ENCODE assay signal across 7 mouse cellular contexts in genomic region chr15:80173001-80173771, GRCm38 (mm10). TPM values are rescaled to one million over a fixed set of nuclear protein-coding genes. Genes with fewer than 3 reads are reported as not detected.
DNase-seq lines count a peak whose midpoint lies in the region; ATAC-seq lines count a peak whose summit lies in the region.

TSS of gene Mgat3 (plus strand) at chr15:80173721.

- 4% methylated on average over 61 of the region's 85 CpGs for WGBS in embryonic facial prominence, embryonic 12.5 days
- WGBS in hindbrain, embryonic 16.5 days, result 4% methylated on average over 32 of the region's 85 CpGs
- WGBS in midbrain, embryonic 16.5 days, result 4% methylated on average over 36 of the region's 85 CpGs

- peak within 1 kb of the TSS; percentile 97 for H3K4me3 ChIP-seq in embryonic facial prominence, embryonic 12.5 days
- H3K4me3 ChIP-seq in hindbrain, embryonic 16.5 days (ENCODE audit: low read length), result peak within 1 kb of the TSS; percentile 94
- peak within 1 kb of the TSS; percentile 95 for H3K4me3 ChIP-seq in midbrain, embryonic 16.5 days (ENCODE audit: low read depth, low read length)

- H3K27me3 ChIP-seq in embryonic facial prominence, embryonic 12.5 days, result no peaks in the 10 kb centered on the region
- H3K27me3 ChIP-seq in hindbrain, embryonic 16.5 days (replicated peaks; ENCODE audit: control insufficient read depth, insufficient read depth, low read length), result no peaks in the 10 kb centered on the region
- no peaks in the 10 kb centered on the region for H3K27me3 ChIP-seq in midbrain, embryonic 16.5 days (ENCODE audit: control insufficient read depth, insufficient read depth, low read depth, low read length)

- peaks cover 34% of the 10 kb centered on the region for H3K4me1 ChIP-seq in embryonic facial prominence, embryonic 12.5 days
- peaks cover 24% of the 10 kb centered on the region for H3K4me1 ChIP-seq in hindbrain, embryonic 16.5 days (ENCODE audit: control insufficient read depth, insufficient read depth, low read depth, low read length)
- H3K4me1 ChIP-seq in midbrain, embryonic 16.5 days (ENCODE audit: control insufficient read depth, insufficient read depth, low read length), result peaks cover 24% of the 10 kb centered on the region

- peak; percentile 62 for ATAC-seq in embryonic facial prominence, embryonic 12.5 days (ENCODE audit: insufficient number of reproducible peaks, insufficient read depth, low FRiP score, low TSS enrichment)
- ATAC-seq in hindbrain, embryonic 16.5 days, result peak; percentile 83
- ATAC-seq in midbrain, embryonic 16.5 days, result peak; percentile 82
- ATAC-seq in activated CD4-positive, CD25-positive, alpha-beta regulatory T cell, adult 4 months, result no peak

- H3K9me3 ChIP-seq in embryonic facial prominence, embryonic 12.5 days, result no peaks in the 10 kb centered on the region
- no peaks in the 10 kb centered on the region for H3K9me3 ChIP-seq in hindbrain, embryonic 16.5 days (ENCODE audit: control insufficient read depth, low read length)
- H3K9me3 ChIP-seq in midbrain, embryonic 16.5 days (replicated peaks; ENCODE audit: control insufficient read depth, low read length, poor library complexity, severe bottlenecking), result no peaks in the 10 kb centered on the region

- intact Hi-C loops in left cerebral cortex, postnatal 14 days (cut with DNase I), result no loop called here

- peak within 1 kb of the TSS; percentile 98 for H3K9ac ChIP-seq in embryonic facial prominence, embryonic 12.5 days
- H3K9ac ChIP-seq in hindbrain, embryonic 16.5 days (ENCODE audit: low read depth, low read length), result peak within 1 kb of the TSS; percentile 98
- peak within 1 kb of the TSS; percentile 100 for H3K9ac ChIP-seq in midbrain, embryonic 16.5 days (ENCODE audit: low read depth, low read length)

- H3K4me2 ChIP-seq in embryonic facial prominence, embryonic 12.5 days (replicated peaks), result peak within 1 kb of the TSS; percentile 80
- peak within 1 kb of the TSS; percentile 77 for H3K4me2 ChIP-seq in hindbrain, embryonic 16.5 days (ENCODE audit: low read length)
- peak within 1 kb of the TSS; percentile 78 for H3K4me2 ChIP-seq in midbrain, embryonic 16.5 days (ENCODE audit: low read length)

- peak; percentile 83 for DNase-seq in MN1 (ENCODE audit: low spot score)
- peak; percentile 47 for DNase-seq in adrenal gland, adult 2 months
- DNase-seq in left cerebral cortex, postnatal 14 days (ENCODE audit: low spot score in 2 of 2), result peak; percentile 50 to 58

- H3K36me3 ChIP-seq in embryonic facial prominence, embryonic 12.5 days, result no peaks in the 10 kb centered on the region
- no peaks in the 10 kb centered on the region for H3K36me3 ChIP-seq in hindbrain, embryonic 16.5 days (ENCODE audit: control insufficient read depth, insufficient read depth, low read length)
- H3K36me3 ChIP-seq in midbrain, embryonic 16.5 days (ENCODE audit: control insufficient read depth, insufficient read depth, low read length), result no peaks in the 10 kb centered on the region

- H3K27ac ChIP-seq in embryonic facial prominence, embryonic 12.5 days, result peak within 1 kb of the TSS; percentile 92
- peak within 1 kb of the TSS; percentile 95 for H3K27ac ChIP-seq in hindbrain, embryonic 16.5 days (ENCODE audit: low read depth, low read length)
- peak within 1 kb of the TSS; percentile 89 for H3K27ac ChIP-seq in midbrain, embryonic 16.5 days (ENCODE audit: low read length)

RNA-seq across cellular contexts. Expression of gene Mgat3, which starts in this region (rescaled TPM):
- 10 to 100 TPM in 1 of 2 experiments, 1 to 10 TPM in 1; 7.6 to 12.4 TPM for total RNA-seq in adrenal gland, adult 2 months (2021)
- polyA plus RNA-seq in adrenal gland, adult 2 months (2012; rRNA removed), result 8.1 and 8.2 TPM in 2 replicates
- polyA plus RNA-seq in embryonic facial prominence, embryonic 12.5 days (2016; fragmentation: Nextera tagmentation; extraction: Ambion mirVana), result 10.5 and 11.7 TPM in 2 replicates
- 15.7 and 15.8 TPM in 2 replicates for polyA plus RNA-seq in hindbrain, embryonic 16.5 days (2015; fragmentation: Nextera tagmentation; extraction: Ambion mirVana)
- total RNA-seq in left cerebral cortex, postnatal 14 days (2021), result 100 to 1,000 TPM; 109 to 110 TPM
- polyA plus RNA-seq in midbrain, embryonic 16.5 days (2015; fragmentation: Nextera tagmentation; extraction: Ambion mirVana), result 14.1 and 15.2 TPM in 2 replicates
- polyA plus RNA-seq in activated CD4-positive, CD25-positive, alpha-beta regulatory T cell, adult 4 months (2017; shearing (Covaris generic)), result under 1 TPM in 1 of 2 experiments, not detected in 1; 0.13 TPM

Comparison
In these comparisons a context has a peak if more than half of its experiments do, and no peak if none do; other contexts are left out.
1. RNA of gene Mgat3 (total RNA-seq): 109 to 110 TPM in left cerebral cortex, postnatal 14 days; 7.6 to 12.4 TPM in adrenal gland, adult 2 months; every median in the first group is over 4 times any median in the second.
2. Peak in every context shown above with its lines, with median percentiles within 50 percentile points of each other: DNase-seq, H3K27ac ChIP-seq, H3K4me2 ChIP-seq, H3K4me3 ChIP-seq and H3K9ac ChIP-seq.